Mouse (Mus musculus): ENCODE measurements at regions not wholly inside any gene's neighbourhood (a gene's known extent, or its start where the extent isn't known, plus 50 kb on each side); places are given as distances from the start of the nearest gene placed in this dataset.

DNA sequence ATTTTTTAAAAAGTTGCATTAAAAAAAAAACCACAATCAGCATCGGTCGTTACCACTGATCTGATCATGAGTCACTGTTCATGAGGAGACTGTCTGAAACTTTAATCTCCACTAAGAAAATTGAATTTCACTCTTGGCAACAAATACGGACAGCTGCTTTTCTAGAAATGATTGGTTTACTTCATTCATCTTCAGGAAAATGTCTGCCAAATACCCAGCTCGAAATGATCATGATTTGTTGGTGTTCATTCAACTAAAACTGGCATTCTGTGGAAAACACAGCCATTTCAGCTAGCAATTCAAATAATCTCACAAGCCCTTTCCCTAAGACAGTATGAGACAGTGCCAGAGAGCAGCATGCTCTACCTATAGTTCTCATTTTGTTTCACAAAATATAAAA lies 312.7 kb upstream of the Gm21798 start:
- TF ChIP-seq ZC3H11A (IDR thresholded peaks at IDR 0.05; ENCODE audit: borderline replicate concordance, low read depth, low read length): no peak
- no peak for TF ChIP-seq ZNF384 (IDR thresholded peaks at IDR 0.05; ENCODE audit: low read depth, low read length)
- TF ChIP-seq MAFK (IDR thresholded peaks at IDR 0.05; ENCODE audit: insufficient read depth, low read depth, low read length): no peak
